Mouse (Mus musculus): ENCODE measurements around the gene Nanos1.

Gene Nanos1

GRCm38 (mm10) chr19:60755438-60756191 is at the start of gene Nanos1:
Nanos1 (plus strand) TSS chr19:60755987.
- peak; percentile 88 for DNase-seq

GRCm38 (mm10) chr19:60709193-60709900 is 46.4 kb upstream of the Nanos1 start:
- no peak for DNase-seq

DNA sequence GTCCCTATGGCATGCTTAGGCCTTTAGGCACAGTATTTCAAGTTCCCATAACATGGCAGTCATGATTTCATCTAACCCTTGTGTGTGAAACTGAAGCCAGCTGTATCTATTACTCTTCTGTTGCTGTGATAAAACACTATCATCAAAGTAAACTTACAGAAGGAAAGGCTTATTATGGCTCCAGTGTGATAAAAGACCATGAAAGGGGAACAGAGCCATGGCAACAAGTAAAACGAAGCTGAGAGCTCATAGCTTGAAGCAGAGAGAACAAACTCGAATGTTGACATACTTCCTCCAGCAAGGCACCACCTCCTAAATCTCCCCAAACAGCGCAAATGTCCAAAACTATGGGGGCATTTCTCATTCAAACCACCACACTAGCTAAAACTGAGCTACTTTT is 45.6 kb upstream of the Nanos1 start:
- DNase-seq = no peak

DNA sequence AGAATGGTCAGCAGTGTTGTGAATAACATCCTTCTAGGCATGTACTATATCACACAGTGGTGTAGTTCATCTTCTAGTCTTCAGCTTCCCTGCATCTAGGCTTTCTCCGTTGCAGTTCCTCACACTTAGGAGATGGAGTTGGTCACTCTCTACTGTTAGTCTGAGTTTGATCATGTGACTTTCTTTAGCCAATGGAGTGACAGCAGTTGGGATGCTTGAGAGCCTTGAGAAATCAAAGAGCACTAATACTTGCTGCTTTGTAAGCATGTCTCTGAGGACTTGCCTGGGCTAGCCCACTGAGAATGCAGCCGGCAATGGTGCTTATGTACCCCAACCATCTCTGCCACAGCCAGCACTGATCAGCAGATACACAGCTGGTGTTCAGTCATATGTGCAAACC is 43.2 kb upstream of the Nanos1 start:
- no peak for DNase-seq

GRCm38 (mm10) chr19:60716381-60716780 is 39.4 kb upstream of the Nanos1 start:
- DNase-seq = no peak

DNA sequence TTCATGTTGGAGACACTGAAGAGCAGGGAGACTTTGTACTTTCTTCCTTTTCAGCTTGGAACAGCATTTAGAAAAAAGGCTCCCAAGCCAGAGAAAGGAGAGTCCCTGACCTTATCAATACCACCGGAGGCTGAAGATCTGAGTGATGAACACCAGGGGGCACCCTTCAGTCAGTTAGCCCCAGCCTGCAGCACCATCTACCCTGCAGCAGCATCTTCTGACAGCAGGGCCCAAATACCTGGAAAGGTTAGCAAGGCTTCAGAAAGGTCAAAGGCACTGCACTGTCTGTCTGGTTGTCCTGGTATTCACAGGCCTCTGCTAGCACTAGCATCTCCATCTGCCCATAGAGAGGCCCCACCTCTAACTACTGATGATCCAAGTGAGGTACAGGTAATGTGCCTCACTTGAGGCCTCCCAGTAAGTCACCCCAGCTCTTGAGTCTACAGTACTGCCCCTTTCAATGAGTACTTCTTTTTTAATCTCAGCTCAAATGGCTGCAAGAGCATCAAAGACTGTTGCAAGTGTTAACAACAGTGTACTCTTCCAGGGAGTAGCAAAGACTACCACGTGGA is 25.4 kb upstream of the Nanos1 start:
- DNase-seq = peak; percentile 17

DNA sequence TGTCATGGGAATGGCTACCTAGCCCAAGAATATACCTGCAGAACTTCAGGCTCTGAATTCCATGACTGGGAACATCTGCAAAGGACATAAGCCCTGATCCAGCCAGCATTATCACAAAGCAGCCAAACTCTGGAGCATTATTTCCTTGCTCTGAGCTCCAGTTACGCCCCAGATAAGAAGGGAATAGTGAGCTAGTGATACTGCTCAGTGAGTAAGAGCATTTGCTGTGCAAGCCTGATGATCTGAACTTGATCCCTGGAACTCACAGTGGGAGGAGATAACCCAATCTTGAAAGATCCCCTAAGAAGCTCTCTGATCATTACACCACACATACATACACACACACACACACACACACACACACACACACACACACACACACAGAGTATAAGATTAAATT is 24.5 kb upstream of the Nanos1 start:
- no peak for DNase-seq

GRCm38 (mm10) chr19:60731966-60732365 is 23.8 kb upstream of the Nanos1 start:
- DNase-seq = no peak

- DNase-seq = no peak
These were observed 15.2 kb upstream of the Nanos1 start for GRCm38 (mm10) chr19:60740560-60740959.

DNA sequence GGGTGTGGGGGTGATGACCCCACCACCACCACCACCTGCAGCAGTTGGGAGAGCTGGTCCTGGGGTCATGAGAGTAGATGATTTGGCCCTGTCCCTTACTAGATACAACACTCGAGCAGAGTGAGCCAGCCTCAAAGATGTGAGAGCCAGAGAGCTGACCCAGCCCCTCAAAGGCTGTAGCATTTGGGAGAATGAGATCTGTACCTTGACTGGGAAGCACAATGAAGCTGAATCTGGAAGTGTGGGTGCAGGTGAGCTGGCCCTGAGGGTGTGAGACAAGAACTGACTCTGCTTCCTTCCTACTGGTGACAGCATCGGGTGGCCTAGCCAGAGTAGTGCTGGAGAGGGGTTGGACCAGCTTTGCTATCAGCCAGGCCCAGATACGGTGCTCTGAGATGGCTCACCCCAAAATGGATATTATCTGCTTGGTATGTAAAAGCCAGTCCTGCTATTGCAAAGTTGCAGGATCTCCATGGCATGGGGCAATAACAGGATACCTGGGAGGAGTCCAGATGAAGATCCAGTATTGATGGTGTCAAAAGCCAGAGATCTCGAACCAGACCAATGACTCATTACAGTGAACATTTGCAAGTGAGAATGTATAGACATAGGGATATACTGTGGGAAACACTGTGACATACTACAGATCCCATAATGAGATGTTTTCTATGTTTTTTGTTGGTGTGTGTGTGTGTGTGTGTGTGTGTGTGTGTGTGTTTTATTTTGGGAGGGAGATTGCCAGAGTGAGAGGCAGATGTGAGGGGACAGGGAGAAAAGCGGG is 11.8 kb upstream of the Nanos1 start:
- DNase-seq = no peak

- DNase-seq = no peak
These were observed 8.0 kb upstream of the Nanos1 start for GRCm38 (mm10) chr19:60747801-60748200.

GRCm38 (mm10) chr19:60756192-60757098 is 658 bp downstream of the Nanos1 start:
- peak; percentile 54 for DNase-seq

- no peak for DNase-seq
These were observed 1.5 kb downstream of the Nanos1 start for GRCm38 (mm10) chr19:60757099-60757785.

GRCm38 (mm10) chr19:60758896-60759835 is 3.4 kb downstream of the Nanos1 start:
- no peak for DNase-seq

DNA sequence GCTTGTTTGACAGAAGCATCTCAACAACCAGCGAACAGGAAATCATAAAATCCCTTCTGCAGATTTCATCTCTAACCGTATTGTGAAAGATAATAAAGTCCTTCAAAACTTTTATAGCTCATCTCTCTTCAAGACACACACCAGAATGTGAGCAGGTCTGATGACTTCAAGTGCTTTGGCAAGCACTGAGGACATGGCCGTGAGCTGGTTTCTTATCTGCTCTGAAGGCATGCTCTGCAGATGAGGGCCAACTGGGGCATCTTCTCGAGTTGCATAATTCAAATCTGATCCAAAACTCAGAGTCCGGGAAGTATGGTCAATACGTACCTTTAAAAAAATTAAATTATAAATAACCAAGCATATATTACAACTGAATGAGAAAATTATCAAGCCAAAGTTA is 17.6 kb downstream of the Nanos1 start:
- DNase-seq = no peak

DNA sequence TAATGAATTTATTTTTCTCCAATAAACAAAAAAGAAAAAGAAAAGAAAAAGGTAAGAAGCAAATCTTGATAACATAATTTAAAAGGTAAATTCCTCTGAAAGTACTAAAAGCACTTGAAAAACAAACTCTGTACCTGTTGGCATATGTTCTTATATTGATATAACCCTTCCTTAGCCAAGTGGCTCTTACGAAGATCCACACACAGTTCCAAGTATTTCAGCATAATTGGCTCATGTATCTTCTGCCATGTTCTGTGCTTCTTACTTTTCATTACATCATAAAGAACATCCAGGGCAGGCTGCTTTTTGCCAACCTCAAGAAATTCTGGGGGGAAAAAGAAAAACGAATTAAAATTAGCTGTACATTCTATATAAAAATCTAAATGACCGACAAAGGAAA is 26.2 kb downstream of the Nanos1 start:
- no peak for DNase-seq

DNA sequence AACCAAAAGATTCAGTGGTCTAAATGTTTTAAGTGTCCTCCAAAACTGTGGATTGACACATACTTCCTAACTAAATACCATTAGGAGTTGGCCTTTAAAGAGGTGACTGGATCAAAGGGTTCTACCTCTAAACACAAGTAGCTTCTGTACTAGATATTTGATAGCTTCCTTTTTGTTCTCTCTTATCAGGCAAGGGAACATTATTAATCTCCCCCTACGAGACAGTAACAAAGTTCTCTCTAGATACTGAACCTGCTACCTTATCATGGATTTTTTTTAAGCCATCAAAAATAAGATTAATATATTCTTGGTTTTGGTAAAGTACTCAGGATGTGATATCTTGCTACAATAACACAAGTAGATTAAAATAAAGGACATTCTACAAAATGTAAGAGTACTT is 28.9 kb downstream of the Nanos1 start:
- DNase-seq = no peak

GRCm38 (mm10) chr19:60787465-60788150 is 31.8 kb downstream of the Nanos1 start:
- no peak for DNase-seq

DNA sequence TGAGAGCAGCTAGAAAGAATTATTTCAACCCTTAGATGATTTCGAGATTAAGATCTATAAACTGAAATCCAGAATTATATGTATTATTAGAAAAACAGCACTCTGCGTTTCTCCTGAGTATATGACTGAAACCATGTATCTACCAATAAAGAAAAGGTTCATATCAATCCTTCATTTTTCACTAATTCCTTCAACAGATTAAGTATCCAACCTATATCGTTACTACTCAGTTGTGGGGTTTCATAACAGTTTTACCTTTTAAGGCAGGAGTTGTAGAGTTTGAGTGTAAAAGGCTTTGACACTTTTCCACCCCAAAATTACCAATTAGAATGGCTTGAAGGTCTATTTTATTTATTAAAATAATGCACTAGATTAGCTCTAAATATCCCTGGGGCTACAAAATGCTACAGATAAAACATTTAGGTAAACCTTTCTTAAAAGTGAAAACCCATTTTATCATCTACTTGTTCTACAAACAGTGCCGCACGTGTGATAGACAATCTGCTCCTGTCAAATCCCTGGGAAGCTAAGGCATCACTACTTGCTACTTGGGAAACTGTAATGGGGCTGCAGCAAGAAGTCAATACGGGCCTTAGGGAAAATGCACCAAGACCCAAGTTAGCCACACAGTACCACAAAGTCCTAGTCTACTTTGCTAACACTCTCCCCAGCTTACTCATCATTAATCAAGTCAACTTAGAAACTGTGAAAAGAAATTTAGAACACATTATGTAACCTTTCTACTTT is 32.6 kb downstream of the Nanos1 start:
- no peak for DNase-seq

Data from cerebellum, adult 11 months (tissue).